Mouse (Mus musculus): ENCODE data around the gene Memo1. TPM values are rescaled to one million over a fixed set of nuclear protein-coding genes. Genes with fewer than 3 reads are reported as not detected.
"Not testable (repeated sequence)": the region's sequence is repeated elsewhere in the genome, so short reads cannot be mapped to it uniquely, and the experiment has no call there.

The Memo1 gene
- polyA plus RNA-seq, 1 experiment from 2014 or later: 61.5 TPM

DNA sequence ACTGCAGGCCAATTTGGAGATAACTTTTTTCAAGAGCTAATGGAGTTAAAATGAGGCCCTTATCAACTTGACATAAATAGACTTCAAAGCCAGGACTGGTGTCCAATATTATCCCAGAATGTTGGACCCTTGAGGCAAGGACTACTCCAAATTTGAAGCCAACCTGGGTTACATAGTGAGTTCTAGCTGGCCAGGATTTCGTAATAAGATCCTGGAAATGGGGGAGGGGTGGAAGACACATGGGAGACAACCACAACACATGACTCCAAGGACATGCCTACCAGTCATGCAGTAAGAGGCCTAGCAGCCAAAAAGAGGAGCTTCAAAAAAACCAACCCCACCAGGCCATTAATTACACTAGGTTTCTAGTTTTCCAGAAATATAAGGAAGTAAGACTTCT is 50.0 kb downstream of the Memo1 start:
- DNase-seq (ENCODE audit: low spot score): no peak
- Histone ChIP-seq H3K27me3 (ENCODE audit: control insufficient read depth, insufficient read depth, low read length) (no peaks in the 10 kb centered on the region), H3K4me3 (ENCODE audit: low read depth, low read length) (no peak overlapping the region), H3K4me1 (replicated peaks; ENCODE audit: control insufficient read depth, insufficient read depth) (no peaks in the 10 kb centered on the region), H3K36me3 (ENCODE audit: control insufficient read depth, insufficient read depth, low read length) (no peaks in the 10 kb centered on the region), H3K9me3 (ENCODE audit: control insufficient read depth, low read length) (no peaks in the 10 kb centered on the region), H3K4me2 (replicated peaks; ENCODE audit: low read depth) (no peak overlapping the region), H3K27ac (replicated peaks) (no peak overlapping the region), H3K9ac (ENCODE audit: low read length) (no peak overlapping the region)
- no peak for TF ChIP-seq CTCF (IDR thresholded peaks at IDR 0.05; ENCODE audit: low read depth)
- no peak for TF ChIP-seq EP300 (optimal IDR thresholded peaks at IDR 0.05)
- WGBS: 85% methylated on average over 1 of the region's 1 CpGs
- ATAC-seq (ENCODE audit: low FRiP score, low TSS enrichment): no peak

DNA sequence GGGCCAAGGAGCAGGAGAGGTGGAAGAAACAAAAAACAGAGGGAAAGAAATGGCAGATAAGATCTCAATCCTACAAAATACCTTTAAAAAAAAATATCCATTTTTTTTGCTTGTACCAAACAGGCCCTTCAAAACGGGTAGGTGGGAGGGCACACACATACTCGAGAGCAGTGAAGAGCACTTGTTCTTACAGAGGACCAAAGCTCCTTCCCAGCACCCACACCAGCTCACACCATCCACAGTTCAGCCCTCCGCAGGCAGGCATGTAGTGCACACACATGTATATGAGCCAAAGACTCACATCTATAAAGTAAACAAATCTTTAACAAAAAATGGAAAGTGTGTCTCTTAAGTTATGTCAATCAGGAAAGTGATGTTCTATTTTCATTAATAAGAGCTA is 52.5 kb downstream of the Memo1 start:
- TF ChIP-seq CTCF (IDR thresholded peaks at IDR 0.05; ENCODE audit: low read depth) (no peak), EP300 (optimal IDR thresholded peaks at IDR 0.05) (no peak)
- Histone ChIP-seq H3K4me1 (replicated peaks; ENCODE audit: control insufficient read depth, insufficient read depth) (no peaks in the 10 kb centered on the region), H3K27ac (replicated peaks) (no peak overlapping the region), H3K4me2 (replicated peaks; ENCODE audit: low read depth) (no peak overlapping the region), H3K36me3 (ENCODE audit: control insufficient read depth, insufficient read depth, low read length) (0 out of 2 replicates have a peak, but pooled peaks cover 2% of the 10 kb centered on the region), H3K9me3 (ENCODE audit: control insufficient read depth, low read length) (no peaks in the 10 kb centered on the region), H3K9ac (ENCODE audit: low read length) (no peak overlapping the region), H3K4me3 (ENCODE audit: low read depth, low read length) (no peak overlapping the region), H3K27me3 (ENCODE audit: control insufficient read depth, insufficient read depth, low read length) (no peaks in the 10 kb centered on the region)
- 58% methylated on average over 3 of the region's 3 CpGs for whole genome bisulfite sequencing
- ATAC-seq (ENCODE audit: low FRiP score, low TSS enrichment) (no peak), DNase-seq (ENCODE audit: low spot score) (no peak)

DNA sequence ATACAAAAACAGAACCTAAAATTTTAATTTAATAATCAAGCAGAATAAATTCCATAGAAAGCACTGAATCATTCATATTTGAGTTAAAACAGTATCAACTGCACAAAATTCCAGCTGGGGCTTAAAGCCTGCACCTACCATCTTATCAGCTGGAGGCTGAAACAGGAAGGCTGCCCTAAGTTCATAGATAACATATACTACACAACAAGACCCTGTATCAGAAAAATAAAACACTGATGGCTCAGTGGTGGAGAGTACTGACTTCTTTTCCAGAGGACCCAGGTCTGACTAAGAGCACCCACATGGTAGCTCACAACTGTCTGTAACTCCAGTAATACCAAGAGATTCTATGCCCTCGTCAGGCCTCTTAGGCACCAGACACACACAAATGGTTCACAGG is 55.0 kb downstream of the Memo1 start:
- Histone ChIP-seq H3K36me3 (ENCODE audit: control insufficient read depth, insufficient read depth, low read length) (0 out of 2 replicates have a peak, but pooled peaks cover 2% of the 10 kb centered on the region), H3K9ac (ENCODE audit: low read length) (no peak overlapping the region), H3K4me3 (ENCODE audit: low read depth, low read length) (no peak overlapping the region), H3K27ac (replicated peaks) (no peak overlapping the region), H3K27me3 (ENCODE audit: control insufficient read depth, insufficient read depth, low read length) (no peaks in the 10 kb centered on the region), H3K4me1 (replicated peaks; ENCODE audit: control insufficient read depth, insufficient read depth) (no peaks in the 10 kb centered on the region), H3K4me2 (replicated peaks; ENCODE audit: low read depth) (no peak overlapping the region), H3K9me3 (ENCODE audit: control insufficient read depth, low read length) (no peaks in the 10 kb centered on the region)
- DNase-seq (ENCODE audit: low spot score) (no peak), ATAC-seq (ENCODE audit: low FRiP score, low TSS enrichment) (no peak)
- TF ChIP-seq CTCF (IDR thresholded peaks at IDR 0.05; ENCODE audit: low read depth): no peak
- TF ChIP-seq EP300 (optimal IDR thresholded peaks at IDR 0.05): no peak
- WGBS: 100% methylated on average over 1 of the region's 1 CpGs

DNA sequence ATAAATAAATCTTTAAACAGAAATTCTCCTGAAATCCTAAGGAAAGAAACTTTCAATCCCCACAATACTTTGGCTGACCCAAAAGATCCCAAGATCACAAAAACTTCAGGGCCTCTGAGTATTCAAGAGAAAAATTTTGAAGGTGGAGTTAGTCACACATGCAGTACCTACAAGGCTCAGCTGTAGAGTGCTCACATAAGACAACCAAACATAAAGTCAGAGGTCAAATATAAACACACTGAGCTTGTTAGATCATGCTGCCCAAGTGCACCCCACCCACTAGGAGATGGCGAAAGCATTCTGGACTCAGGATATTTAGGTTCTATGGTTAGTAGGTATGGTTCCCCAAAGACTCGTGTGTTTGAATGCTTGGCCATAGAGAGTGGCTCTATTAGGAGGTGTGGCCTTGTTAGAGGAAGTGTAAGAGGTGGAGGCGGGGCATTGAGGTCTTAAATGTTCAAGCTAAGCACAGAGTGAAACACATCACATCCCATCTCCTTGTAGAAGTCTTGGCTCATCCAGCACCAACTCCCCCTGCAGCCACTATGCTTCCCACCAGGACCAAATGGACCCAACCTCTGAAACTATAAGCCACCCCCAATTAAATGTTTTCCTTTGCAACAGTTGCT is 67.1 kb downstream of the Memo1 start:
- no peaks in the 10 kb centered on the region for H3K36me3 ChIP-seq (ENCODE audit: control insufficient read depth, insufficient read depth, low read length)
- DNase-seq (ENCODE audit: low spot score): no peak
- no peaks in the 10 kb centered on the region for H3K4me1 ChIP-seq (replicated peaks; ENCODE audit: control insufficient read depth, insufficient read depth)
- H3K9ac ChIP-seq (ENCODE audit: low read length): no peak overlapping the region
- ATAC-seq (ENCODE audit: low FRiP score, low TSS enrichment): no peak
- H3K27me3 ChIP-seq (ENCODE audit: control insufficient read depth, insufficient read depth, low read length): no peaks in the 10 kb centered on the region
- no peak overlapping the region for H3K4me2 ChIP-seq (replicated peaks; ENCODE audit: low read depth)
- no peaks in the 10 kb centered on the region for H3K9me3 ChIP-seq (ENCODE audit: control insufficient read depth, low read length)
- H3K27ac ChIP-seq (replicated peaks): no peak overlapping the region
- TF ChIP-seq CTCF (IDR thresholded peaks at IDR 0.05; ENCODE audit: low read depth): no peak
- no peak for TF ChIP-seq EP300 (optimal IDR thresholded peaks at IDR 0.05)
- WGBS: 80% methylated on average over 3 of the region's 3 CpGs
- H3K4me3 ChIP-seq (ENCODE audit: low read depth, low read length): no peak overlapping the region

DNA sequence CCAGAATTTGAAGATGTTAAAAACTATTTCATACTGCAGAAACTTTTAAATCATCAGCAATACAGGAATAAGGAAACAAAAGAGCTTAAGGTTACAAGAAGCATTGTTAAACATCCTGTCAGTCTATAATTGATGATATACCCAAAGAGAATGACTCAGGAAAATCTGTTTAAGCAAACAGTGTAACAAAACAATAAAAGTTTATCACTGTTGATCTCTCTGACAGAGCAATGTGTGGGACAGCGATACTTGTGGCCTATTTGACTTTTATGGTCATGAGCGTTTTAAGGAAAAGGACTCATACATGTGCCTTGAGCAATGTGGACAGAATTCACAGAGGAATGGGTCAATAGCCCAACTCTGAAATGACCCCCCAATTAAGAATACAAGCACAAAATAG is 78.0 kb downstream of the Memo1 start:
- no peak overlapping the region for H3K4me3 ChIP-seq (ENCODE audit: low read depth, low read length)
- no peak overlapping the region for H3K4me2 ChIP-seq (replicated peaks; ENCODE audit: low read depth)
- peaks cover 5% of the 10 kb centered on the region; the same call in 1 of the 2 replicates for H3K36me3 ChIP-seq (ENCODE audit: control insufficient read depth, insufficient read depth, low read length)
- DNase-seq (ENCODE audit: low spot score): no peak
- TF ChIP-seq CTCF (IDR thresholded peaks at IDR 0.05; ENCODE audit: low read depth) (no peak), EP300 (optimal IDR thresholded peaks at IDR 0.05) (no peak)
- no peaks in the 10 kb centered on the region for H3K9me3 ChIP-seq (ENCODE audit: control insufficient read depth, low read length)
- WGBS: 47% methylated on average over 2 of the region's 2 CpGs
- no peak overlapping the region for H3K9ac ChIP-seq (ENCODE audit: low read length)
- no peaks in the 10 kb centered on the region for H3K4me1 ChIP-seq (replicated peaks; ENCODE audit: control insufficient read depth, insufficient read depth)
- no peak overlapping the region for H3K27ac ChIP-seq (replicated peaks)
- ATAC-seq (ENCODE audit: low FRiP score, low TSS enrichment): no peak
- no peaks in the 10 kb centered on the region for H3K27me3 ChIP-seq (ENCODE audit: control insufficient read depth, insufficient read depth, low read length)

DNA sequence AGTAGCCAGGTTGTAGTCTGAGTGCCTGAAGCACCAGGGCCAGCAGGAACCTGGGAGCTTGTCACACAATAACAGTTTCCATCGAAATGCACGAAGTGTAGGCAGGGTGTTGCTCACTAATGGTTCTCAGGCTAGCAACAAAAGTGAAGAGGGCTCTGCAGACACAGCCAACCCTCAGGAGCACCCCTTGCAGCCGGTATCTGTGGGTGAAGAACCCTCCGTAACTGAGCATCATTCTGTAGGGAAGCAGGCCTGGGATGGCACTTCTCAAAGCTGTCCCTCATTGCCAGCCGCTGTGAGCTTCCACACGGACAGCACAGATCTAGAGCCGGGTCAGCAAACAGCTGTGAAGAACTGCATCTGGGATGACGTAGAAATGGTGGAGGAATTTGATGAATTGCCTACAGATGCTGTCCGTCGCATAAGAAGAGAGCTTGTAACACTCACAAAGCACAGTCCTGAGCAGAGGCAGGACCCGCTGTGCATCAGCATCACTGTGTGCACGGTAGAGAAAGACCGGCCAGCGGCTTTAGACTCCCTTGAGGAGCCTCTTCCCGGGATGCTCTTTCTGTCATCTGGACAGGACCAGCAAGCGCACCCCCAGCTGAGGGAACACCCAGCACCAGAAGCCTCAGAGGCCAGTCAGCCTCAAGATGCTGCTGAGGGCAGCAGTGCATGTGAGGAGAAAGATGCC is 82.3 kb downstream of the Memo1 start:
- not testable (repeated sequence) for H3K4me1 ChIP-seq (replicated peaks; ENCODE audit: control insufficient read depth, insufficient read depth); DNase-seq (ENCODE audit: low spot score); H3K27me3 ChIP-seq (ENCODE audit: control insufficient read depth, insufficient read depth, low read length); ATAC-seq (ENCODE audit: low FRiP score, low TSS enrichment); H3K9me3 ChIP-seq (ENCODE audit: control insufficient read depth, low read length); H3K36me3 ChIP-seq (ENCODE audit: control insufficient read depth, insufficient read depth, low read length); H3K9ac ChIP-seq (ENCODE audit: low read length); H3K4me2 ChIP-seq (replicated peaks; ENCODE audit: low read depth); H3K27ac ChIP-seq (replicated peaks); H3K4me3 ChIP-seq (ENCODE audit: low read depth, low read length)
- 76% methylated on average over 16 of the region's 16 CpGs for WGBS
